Mouse (Mus musculus): Measurements from ENCODE around the gene Ctnnd2.

The Ctnnd2 gene

GRCm38 (mm10) chr15:30709754-30710105 is 537.3 kb downstream of the Ctnnd2 start:
- DNase-seq (ENCODE audit: low read depth, low spot score) = no peak

DNA sequence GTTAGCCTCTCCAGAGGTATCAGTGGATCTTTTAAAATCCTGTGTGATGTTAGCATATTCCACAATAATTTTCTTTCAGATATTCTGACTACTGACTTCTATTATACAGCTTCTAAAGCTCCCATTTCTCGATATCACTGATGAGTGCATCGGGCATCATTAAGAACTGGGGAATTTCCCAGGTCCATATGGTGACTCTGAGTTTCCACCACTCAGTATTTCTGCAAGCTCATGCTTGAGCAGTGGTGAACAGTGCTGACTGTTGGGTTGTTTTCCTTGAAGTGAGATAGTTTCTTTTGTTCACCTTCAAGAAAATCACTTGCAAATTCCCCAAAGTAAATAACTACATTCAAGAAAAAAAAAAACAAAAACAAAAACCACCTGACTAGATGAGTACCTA is 542.4 kb downstream of the Ctnnd2 start:
- no peak for DNase-seq (ENCODE audit: low read depth, low spot score)

DNA sequence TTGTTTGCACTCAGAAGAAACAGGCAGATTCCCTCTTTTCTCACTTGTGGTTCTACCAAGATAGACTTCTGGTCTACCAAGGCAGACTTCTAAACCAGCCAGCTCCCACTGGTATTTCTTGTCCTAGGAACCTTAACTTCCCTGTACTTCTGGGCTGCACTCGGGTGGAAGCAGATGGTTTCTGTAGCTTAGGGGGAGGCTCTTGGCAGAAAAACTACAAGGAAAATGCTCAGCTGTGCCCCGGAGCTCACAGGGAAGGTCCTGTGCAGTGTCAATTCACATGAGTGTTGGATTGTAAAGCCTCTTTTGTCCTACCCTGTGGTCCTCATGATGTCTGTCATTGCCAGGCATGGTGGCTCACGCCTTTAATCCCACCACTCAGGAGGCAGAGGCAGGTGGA is 546.4 kb downstream of the Ctnnd2 start:
- DNase-seq (ENCODE audit: low read depth, low spot score) = peak; percentile 66

- peak; percentile 83 for DNase-seq (ENCODE audit: low read depth, low spot score)
These were observed 546.8 kb downstream of the Ctnnd2 start for GRCm38 (mm10) chr15:30719226-30719625.

DNA sequence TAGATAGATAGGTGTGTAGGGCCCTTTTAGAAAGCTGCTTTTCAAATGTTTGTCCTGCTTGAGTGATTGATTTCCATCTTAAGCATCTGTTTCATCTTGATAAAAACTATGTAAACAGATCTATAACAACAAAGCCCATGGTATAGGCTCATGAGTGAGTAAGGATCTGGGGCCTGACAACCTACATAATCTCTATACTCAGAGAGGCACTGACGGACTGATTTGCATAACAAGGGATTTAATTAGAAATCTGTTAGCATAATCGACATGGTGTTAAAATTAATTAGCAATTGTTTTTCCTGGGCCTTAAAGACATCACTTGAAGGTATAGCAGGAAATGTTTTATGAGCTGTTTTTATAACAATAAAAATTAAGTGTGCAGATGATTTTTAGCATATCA is 548.7 kb downstream of the Ctnnd2 start:
- DNase-seq (ENCODE audit: low read depth, low spot score) = no peak

GRCm38 (mm10) chr15:30726066-30726465 is 553.7 kb downstream of the Ctnnd2 start:
- DNase-seq (ENCODE audit: low read depth, low spot score) = no peak

DNA sequence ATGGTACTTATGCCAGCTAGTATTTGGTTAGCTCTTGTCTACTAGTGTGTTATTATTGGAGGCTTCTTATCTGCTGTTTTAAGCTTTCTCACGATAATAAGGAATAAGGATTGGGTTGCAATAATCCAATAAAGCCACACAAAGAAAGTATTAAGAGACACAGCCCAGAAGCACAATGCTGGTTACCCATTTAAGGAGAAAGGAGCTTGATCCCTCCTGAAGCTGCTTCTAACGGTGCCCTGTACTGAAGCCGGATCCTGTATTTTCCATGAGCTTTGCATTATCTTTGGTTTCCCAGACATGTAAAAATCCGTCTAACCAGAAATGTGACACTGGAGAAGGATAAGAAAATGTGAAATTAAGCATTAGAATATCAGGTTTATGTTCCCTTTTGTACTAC is 565.8 kb downstream of the Ctnnd2 start:
- no peak for DNase-seq (ENCODE audit: low read depth, low spot score)

DNA sequence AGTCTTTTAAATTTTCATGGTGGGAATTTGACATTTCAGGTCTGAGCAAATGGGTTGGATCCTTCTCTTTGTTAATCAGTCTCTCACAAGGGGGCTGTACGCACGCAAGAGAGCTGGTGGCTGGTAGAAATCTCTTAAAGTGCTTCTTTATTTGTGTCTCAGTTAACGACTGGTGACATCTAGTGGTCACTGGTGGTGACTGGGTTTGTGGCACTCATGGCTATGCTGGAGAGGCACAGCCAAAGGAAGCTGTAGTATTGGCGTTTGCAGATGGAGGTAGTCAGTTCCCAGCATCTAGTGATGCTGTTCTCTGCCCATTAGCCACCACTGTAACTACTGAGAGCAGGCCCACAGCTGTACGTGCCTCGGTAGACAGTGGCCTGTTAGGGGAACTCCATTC is 568.3 kb downstream of the Ctnnd2 start:
- DNase-seq (ENCODE audit: low read depth, low spot score) = peak; percentile 91

DNA sequence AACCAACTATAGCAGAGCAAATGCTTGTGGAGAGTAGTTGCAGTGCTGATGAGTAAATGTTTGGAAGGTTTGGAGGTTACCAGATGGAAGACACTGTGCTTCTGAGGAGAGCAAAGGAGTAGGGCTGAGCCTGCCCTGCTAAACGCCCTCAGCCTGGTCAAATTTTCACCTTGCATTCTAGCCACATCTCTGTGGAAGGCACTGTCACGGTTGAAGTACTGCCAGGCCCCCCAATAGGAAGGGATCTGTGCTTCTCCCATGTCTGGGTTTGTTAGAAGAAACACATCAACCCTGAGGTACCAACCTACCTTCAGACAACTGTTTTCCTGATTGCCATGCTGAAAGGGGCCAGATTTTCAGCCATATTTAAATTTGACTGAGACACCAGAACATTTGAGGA is 585.6 kb downstream of the Ctnnd2 start:
- no peak for DNase-seq (ENCODE audit: low read depth, low spot score)

DNA sequence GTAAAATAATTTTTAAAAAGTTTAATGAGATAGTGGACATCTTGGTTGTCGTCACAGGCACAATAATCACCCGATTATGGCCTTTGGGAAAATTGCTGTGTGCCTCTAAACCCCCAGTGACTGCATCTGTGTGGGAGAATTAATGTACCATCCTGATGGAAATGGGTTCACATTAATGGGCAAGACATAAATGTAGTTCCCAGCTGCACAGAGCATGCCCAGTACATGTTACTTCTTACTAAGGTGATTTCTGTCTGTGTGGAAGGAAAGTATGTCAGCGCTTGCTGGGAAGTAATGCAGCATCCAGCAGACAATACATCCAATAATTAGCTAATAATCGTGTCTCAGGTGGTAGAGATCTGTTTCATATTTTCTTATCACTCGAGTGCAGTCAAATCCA is 589.8 kb downstream of the Ctnnd2 start:
- DNase-seq (ENCODE audit: low read depth, low spot score) = no peak

DNA sequence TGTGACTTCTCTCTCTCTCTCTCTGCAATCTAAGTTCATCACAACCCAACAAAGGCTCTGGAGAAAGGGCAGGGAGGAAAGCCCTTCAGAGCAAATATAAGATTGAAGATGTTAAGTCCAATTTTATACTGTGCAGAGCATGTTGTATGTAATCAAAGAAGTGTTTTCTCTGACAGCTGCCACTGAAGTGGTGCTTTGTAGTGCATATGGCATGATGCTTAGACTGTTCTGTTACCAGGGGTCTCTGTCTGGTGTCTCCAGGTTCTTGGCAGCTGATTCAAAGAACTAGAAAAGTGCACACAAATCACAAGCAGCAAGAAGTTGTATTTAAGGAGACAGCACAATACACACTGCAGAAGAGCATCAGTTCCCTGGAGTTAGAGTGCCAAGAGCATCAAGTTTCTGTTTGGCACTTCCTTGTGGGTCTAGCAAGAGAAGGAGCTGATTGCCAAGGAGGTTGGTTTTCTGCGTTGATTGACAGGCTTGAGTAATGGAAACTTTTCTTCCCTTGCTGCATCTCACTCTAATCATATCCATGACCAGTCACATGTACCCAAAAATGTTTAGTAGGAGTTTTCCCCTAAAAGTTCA is 590.4 kb downstream of the Ctnnd2 start:
- DNase-seq (ENCODE audit: low read depth, low spot score) = no peak

- no peak for DNase-seq (ENCODE audit: low read depth, low spot score)
These were observed 604.5 kb downstream of the Ctnnd2 start for GRCm38 (mm10) chr15:30776931-30777330.

DNA sequence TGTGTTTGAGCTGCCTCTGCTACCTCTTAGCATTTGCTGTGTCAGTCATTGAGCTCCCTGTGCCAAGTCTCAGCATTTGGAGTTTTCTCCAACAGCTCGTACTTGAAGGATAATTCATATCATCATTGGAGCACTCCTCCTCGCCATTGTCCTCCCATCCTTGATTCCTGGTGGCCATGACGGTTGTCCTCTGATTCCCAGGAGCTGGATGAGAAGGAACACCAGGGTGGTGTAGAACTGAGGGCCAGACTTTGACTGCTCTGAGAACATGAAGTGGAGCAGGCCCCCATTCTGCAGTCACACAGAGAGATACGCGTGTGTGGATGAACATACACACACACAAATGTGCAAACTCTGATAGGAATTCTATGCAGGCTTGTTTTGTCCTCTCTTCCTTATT is 605.4 kb downstream of the Ctnnd2 start:
- DNase-seq (ENCODE audit: low read depth, low spot score) = no peak

GRCm38 (mm10) chr15:30779903-30780302 is 607.5 kb downstream of the Ctnnd2 start:
- no peak for DNase-seq (ENCODE audit: low read depth, low spot score)

- no peak for DNase-seq (ENCODE audit: low read depth, low spot score)
These were observed 608.6 kb downstream of the Ctnnd2 start for GRCm38 (mm10) chr15:30780977-30781376.

DNA sequence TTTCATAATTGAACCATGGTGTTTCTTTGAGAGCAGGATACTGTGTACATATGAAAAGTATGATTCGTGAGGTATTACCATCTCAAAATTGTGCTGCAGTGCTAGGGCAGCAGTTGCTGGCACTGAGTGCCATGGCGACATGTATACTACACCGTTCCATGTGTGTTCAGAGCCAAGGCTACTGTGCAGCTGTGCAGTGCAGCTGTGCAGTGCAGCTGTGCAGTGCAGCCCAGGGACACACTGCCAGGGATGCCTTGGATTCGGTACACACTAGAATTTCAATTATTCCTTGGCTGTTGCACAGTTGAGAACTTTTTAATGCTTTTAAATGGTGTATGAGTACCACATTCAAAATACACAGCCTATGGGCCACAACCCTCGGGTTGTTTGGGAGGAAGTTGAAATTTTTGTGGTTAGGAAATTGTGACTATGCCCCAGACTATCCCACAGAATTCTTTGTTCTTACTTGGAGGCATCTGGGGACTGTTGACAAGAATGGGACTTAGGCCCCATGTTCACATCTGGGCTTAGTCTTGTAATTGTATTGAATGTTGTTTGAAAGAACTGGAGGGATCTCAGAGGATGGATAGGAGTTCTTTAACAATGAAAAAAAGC is 613.4 kb downstream of the Ctnnd2 start:
- DNase-seq (ENCODE audit: low read depth, low spot score) = no peak

- peak; percentile 60 for DNase-seq (ENCODE audit: low read depth, low spot score)
These were observed 620.9 kb downstream of the Ctnnd2 start for GRCm38 (mm10) chr15:30793260-30793659.

GRCm38 (mm10) chr15:30795723-30796122 is 623.3 kb downstream of the Ctnnd2 start:
- DNase-seq (ENCODE audit: low read depth, low spot score) = peak; percentile 62

DNA sequence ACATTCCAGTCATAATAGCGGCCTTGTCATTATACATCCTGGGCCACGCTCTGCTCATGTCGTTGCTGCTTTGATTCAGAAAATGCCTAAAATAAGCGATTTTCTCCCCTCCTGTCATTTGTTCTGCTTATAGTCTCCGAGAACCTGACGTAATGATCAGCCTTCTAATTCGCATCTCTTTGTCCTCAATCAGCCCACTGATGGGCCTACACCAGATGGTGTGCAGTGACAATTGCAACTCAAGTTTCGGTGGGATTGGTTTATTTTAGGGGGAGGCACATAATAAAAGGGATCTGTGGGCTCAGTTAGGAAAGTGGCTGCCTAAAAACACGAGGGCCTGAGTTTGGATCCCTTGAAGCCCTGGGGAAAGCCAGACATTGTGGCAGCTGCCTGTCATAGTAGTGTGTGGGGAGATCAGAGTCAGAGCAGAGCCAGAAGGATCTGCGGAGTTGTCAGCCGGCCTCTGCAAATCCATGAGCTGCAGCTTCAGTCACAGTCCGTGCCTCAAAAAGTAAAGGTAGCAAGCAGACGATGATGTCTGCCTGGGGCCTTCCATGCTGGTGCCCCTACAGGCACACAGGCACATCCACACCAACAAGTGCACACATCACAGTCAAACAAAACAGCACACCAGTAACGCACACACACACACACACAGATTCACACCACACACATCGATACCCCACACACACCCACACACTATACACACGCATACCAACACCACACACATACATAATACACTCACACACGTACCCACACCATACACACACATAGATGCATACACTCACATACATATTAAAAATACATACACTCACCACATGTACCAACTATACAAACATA is 655.3 kb downstream of the Ctnnd2 start:
- DNase-seq (ENCODE audit: low read depth, low spot score) = peak; percentile 54

- peak; percentile 12 for DNase-seq (ENCODE audit: low read depth, low spot score)
These were observed 685.1 kb downstream of the Ctnnd2 start for GRCm38 (mm10) chr15:30857277-30858176.

- DNase-seq (ENCODE audit: low read depth, low spot score) = no peak
These were observed 695.0 kb downstream of the Ctnnd2 start for GRCm38 (mm10) chr15:30867429-30867828.
